Mouse (Mus musculus) heart, postnatal 0 days (tissue): Measurements from ENCODE around the gene Camk2d.

Experiments used
- CTCF ChIP-seq: IDR thresholded peaks from 2 replicates; pipeline ENCODE4 v1.5.1; 2016; ENCODE audit warnings: antibody characterized with exemption, control low read depth, low read depth
- EP300 ChIP-seq: IDR thresholded peaks from 2 replicates; pipeline ENCODE4 v1.6.1; 2016; ENCODE audit warnings: antibody characterized with exemption, low read depth

DNA sequence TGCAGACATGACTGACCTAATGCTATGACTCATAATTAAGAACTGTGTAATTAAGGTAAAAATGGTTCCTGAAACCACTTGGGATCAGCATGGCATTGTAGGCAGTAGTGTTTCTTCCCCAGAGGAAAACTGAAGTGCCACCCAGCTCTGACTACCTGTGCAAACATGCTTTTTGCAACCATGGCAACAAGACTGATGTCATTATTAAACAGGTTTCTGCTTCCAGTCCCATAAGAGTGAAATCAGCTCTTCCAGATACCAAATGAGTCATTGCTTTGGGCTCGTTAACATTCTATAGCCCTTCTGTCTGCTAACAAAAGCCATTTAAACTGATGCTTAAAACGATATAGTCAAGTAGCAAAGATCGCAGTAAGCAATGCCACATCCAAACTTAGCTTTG is 273.5 kb downstream of the Camk2d start:
- TF ChIP-seq CTCF (no peak), EP300 (no peak)
